Comparison of ENCODE assay signal across 8 mouse cellular contexts in the genomic region with DNA sequence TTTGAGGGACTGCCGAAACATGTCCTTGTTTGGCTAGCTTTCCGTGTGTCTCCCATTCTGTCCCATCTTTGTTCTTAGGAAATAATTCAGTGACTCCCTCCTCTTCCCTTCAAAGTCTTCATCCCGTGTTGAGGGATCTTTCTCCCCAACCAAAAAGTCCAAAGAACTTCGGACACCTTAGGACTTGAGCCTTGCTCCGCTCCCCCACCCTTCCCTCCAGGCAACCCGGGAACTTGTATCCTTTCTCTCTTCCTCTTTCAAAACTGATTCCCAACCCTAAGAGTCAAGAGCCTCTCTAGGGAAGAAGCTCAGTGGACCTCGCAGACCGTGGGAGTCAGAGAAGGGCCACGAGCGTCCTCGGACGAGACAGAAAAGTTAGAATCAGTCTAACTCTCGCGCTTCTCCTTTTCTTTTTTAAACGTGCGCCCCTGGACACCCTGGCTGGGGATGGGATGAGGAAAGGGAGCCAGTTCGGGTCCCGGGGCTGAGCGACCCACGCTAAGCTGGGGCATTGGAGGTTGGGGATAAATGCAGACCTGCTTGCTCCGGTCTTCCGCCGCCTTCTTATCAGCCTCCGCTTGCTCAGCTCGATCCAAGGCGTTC. TPM values are rescaled to one million over a fixed set of nuclear protein-coding genes. Genes with fewer than 3 reads are reported as not detected.
A peak's percentile ranks its signal among the peaks of the same experiment; 100 is the strongest.
DNase-seq lines count a peak whose midpoint lies in the region; ATAC-seq and TF ChIP-seq lines count a peak whose summit lies in the region.

No protein-coding gene starts in this region.

- no peaks in the 10 kb centered on the region for H3K36me3 ChIP-seq in kidney, embryonic 14.5 days (ENCODE audit: control insufficient read depth, insufficient read depth, low read length)
- H3K36me3 ChIP-seq in hindbrain, embryonic 13.5 days, result no peaks in the 10 kb centered on the region
- H3K36me3 ChIP-seq in midbrain, embryonic 15.5 days (replicated peaks), result no peaks in the 10 kb centered on the region

- H3K27me3 ChIP-seq in kidney, embryonic 14.5 days (ENCODE audit: control insufficient read depth, insufficient read depth, low read length), result 0 out of 2 replicates have a peak, but pooled peaks cover 4% of the 10 kb centered on the region
- peaks cover 69% of the 10 kb centered on the region for H3K27me3 ChIP-seq in hindbrain, embryonic 13.5 days
- H3K27me3 ChIP-seq in midbrain, embryonic 15.5 days (replicated peaks), result peaks cover 50% of the 10 kb centered on the region

- under 1% methylated on average over 26 of the region's 26 CpGs for WGBS in kidney, embryonic 14.5 days
- 0% methylated on average over 26 of the region's 26 CpGs for WGBS in hindbrain, embryonic 13.5 days
- WGBS in midbrain, embryonic 15.5 days, result under 1% methylated on average over 26 of the region's 26 CpGs

- no peak for TF ChIP-seq CTCF in bone marrow macrophage, adult 2 months (IDR thresholded peaks at IDR 0.05; ENCODE audit: low read depth, low read length)

- no peaks in the 10 kb centered on the region for H3K9me3 ChIP-seq in kidney, embryonic 14.5 days (ENCODE audit: control insufficient read depth, low read length)
- H3K9me3 ChIP-seq in hindbrain, embryonic 13.5 days, result no peaks in the 10 kb centered on the region
- no peaks in the 10 kb centered on the region for H3K9me3 ChIP-seq in midbrain, embryonic 15.5 days

- peak overlapping the region; percentile 79 for H3K4me2 ChIP-seq in kidney, embryonic 14.5 days (replicated peaks; ENCODE audit: low read depth, low read length)
- H3K4me2 ChIP-seq in hindbrain, embryonic 13.5 days, result peak overlapping the region; percentile 91
- H3K4me2 ChIP-seq in midbrain, embryonic 15.5 days, result peak overlapping the region; percentile 88

- no peak for DNase-seq in kidney, postnatal 10 days
- no peak for DNase-seq in layer of hippocampus, postnatal 36 days
- no peak for DNase-seq in gastrocnemius, postnatal 4 days (ENCODE audit: low spot score in 2 of 2)
- no peak for DNase-seq in frontal cortex, postnatal 25 days (ENCODE audit: low spot score in 2 of 2)

- no peak for ATAC-seq in kidney, embryonic 14.5 days (ENCODE audit: low FRiP score, low TSS enrichment)
- ATAC-seq in hindbrain, embryonic 13.5 days (ENCODE audit: low FRiP score), result no peak
- no peak for ATAC-seq in midbrain, embryonic 15.5 days (replicated peaks)

- H3K27ac ChIP-seq in kidney, embryonic 14.5 days (ENCODE audit: low read depth, low read length), result peak overlapping the region; percentile 53
- H3K27ac ChIP-seq in bone marrow macrophage, adult 2 months (ENCODE audit: insufficient read depth, low read depth, low read length), result no peak overlapping the region
- no peak overlapping the region for H3K27ac ChIP-seq in hindbrain, embryonic 13.5 days
- no peak overlapping the region for H3K27ac ChIP-seq in midbrain, embryonic 15.5 days

- H3K4me1 ChIP-seq in kidney, embryonic 14.5 days (ENCODE audit: control insufficient read depth, insufficient read depth, low read length), result peaks cover 27% of the 10 kb centered on the region
- H3K4me1 ChIP-seq in bone marrow macrophage, adult 2 months (ENCODE audit: control insufficient read depth, insufficient read depth, low read length), result peaks cover 9% of the 10 kb centered on the region; the same call in 1 of the 2 replicates
- peaks cover 30% of the 10 kb centered on the region for H3K4me1 ChIP-seq in hindbrain, embryonic 13.5 days (replicated peaks)
- peaks cover 36% of the 10 kb centered on the region for H3K4me1 ChIP-seq in midbrain, embryonic 15.5 days

- no peak for TF ChIP-seq POLR2A in bone marrow macrophage, adult 2 months (IDR thresholded peaks at IDR 0.05; ENCODE audit: borderline replicate concordance, low read depth, low read length)

- H3K4me3 ChIP-seq in kidney, embryonic 14.5 days (ENCODE audit: low read length), result peak overlapping the region; percentile 60
- peak overlapping the region; percentile 49 for H3K4me3 ChIP-seq in bone marrow macrophage, adult 2 months (ENCODE audit: insufficient read depth, low read length)
- H3K4me3 ChIP-seq in hindbrain, embryonic 13.5 days, result peak overlapping the region; percentile 51
- H3K4me3 ChIP-seq in midbrain, embryonic 15.5 days, result peak overlapping the region; percentile 44

- peak overlapping the region; percentile 72 for H3K9ac ChIP-seq in kidney, embryonic 14.5 days (ENCODE audit: low read depth, low read length)
- peak overlapping the region; percentile 79 for H3K9ac ChIP-seq in hindbrain, embryonic 13.5 days
- peak overlapping the region; percentile 42 for H3K9ac ChIP-seq in midbrain, embryonic 15.5 days

RNA-seq across cellular contexts. Expression of a gene that starts 0.6 kb away (rescaled TPM):
- polyA plus RNA-seq in kidney, embryonic 14.5 days (2014; fragmentation: Nextera tagmentation; extraction: Ambion mirVana), result 395 and 422 TPM in 2 replicates
- polyA plus RNA-seq in bone marrow macrophage, adult 2 months (2012; ENCODE audit: insufficient read depth, insufficient read length, missing spikeins), result 103 and 104 TPM in 2 replicates
- 165 and 182 TPM in 2 replicates for polyA plus RNA-seq in hindbrain, embryonic 13.5 days (2015; fragmentation: Nextera tagmentation; extraction: Ambion mirVana)
- polyA plus RNA-seq in midbrain, embryonic 15.5 days (2015; fragmentation: Nextera tagmentation; extraction: Ambion mirVana), result 146 and 151 TPM in 2 replicates
- 100 to 1,000 TPM; 219 to 236 TPM for total RNA-seq in layer of hippocampus, postnatal 36 days (2021)
- total RNA-seq in gastrocnemius, postnatal 4 days (2021), result 1,000 to 10,000 TPM; 7,029 to 7,975 TPM
